Mouse (Mus musculus): Measurements from ENCODE around the gene Zdhhc16.

DNA sequence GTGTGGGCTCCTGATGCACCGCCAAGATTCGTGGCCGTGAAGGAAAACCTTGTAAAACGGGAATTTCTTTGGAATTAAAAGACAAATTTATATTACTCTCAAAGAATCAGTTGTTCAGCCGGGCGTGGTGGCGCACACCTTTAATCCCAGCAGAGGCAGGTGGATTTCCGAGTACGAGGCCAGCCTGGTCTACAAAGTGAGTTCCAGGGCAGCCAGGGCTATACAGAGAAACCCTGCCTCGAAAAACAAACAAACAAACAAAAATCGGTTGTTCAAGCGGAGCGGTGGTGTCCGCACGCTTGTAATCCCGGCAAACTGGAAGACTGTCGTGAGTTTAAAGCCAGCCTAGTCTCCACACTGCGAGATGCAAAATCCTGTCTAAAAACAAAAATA is 37.0 kb upstream of the Zdhhc16 start:
- no peak for TF ChIP-seq POLR2A (IDR thresholded peaks at IDR 0.05; ENCODE audit: low read depth, low read length)
- TF ChIP-seq CTCF (IDR thresholded peaks at IDR 0.05; ENCODE audit: borderline replicate concordance, insufficient read depth, low read length), result no peak
